Mouse (Mus musculus) cerebral cortex, adult 2 months (tissue): Measurements from ENCODE around the gene Enho.

ENCODE experiments used
- WGBS: fragments of 180-500 bp; shearing (Covaris S2); methylation state at CpG from one replicate; pipeline ENCODE4 v1.1.7; 2018; 5-methylcytosine and 5-hydroxymethylcytosine counted together

Enho gene

DNA sequence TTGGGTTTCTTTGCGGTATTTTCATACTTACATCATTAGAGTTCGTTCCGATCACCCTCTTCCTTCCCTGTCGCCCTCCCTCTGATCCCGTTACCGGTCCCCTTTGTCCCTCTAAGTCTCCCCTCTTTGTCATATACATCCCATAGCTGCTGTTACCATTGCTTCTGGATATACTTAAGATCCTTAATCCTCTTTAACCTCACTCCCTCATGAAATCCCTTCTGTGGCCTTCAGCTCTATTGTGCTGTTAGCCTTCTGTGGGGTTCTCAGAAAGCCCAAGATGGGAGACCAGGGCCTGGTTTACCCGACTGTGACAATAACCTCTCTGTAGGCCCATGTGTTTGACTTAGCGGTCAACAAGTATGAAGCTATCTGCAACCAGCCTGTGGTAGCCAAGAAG is 5.5 kb downstream of the Enho start:
- WGBS: 94% methylated on average over 8 of the region's 8 CpGs

DNA sequence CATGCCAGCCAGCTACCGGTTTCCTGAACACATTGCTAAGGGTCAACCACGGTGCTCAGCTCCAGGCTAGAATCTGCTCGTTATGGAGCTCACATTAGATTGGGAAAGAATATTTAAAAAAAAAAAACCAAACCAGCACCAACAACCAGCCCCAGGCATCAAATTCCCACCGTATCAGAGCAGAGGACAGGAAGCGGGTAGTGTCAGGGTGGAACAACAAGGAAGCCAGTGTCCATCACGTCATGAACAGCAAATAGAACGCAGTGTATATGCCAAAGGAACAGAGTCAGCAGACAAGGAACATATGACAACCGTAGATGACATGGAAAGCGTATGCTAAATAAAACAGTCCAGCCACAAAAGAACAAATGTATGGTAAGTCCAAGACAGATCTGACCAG is 7.1 kb downstream of the Enho start:
- WGBS: 80% methylated on average over 9 of the region's 9 CpGs

DNA sequence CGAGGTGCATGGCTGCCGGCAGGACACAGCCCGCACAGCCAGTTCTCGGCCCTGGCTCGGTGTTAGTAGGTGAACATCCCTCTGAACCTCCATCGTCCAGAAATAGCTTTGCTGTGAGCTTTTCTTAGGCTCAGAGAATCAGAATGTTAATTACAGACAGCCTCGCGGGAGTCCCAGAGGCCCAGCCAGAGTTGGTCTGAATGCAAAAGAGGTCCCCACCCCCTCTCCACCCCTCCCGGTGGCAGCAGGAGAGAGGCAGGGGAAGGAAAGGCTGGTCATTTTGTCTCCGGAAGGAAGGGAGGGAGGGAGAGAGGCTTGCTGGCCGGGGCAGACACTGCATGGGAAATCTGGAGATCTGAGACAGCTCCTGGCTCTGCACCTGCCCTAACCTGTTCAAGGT is 8.7 kb downstream of the Enho start:
- 21% methylated on average over 11 of the region's 11 CpGs for whole genome bisulfite sequencing

DNA sequence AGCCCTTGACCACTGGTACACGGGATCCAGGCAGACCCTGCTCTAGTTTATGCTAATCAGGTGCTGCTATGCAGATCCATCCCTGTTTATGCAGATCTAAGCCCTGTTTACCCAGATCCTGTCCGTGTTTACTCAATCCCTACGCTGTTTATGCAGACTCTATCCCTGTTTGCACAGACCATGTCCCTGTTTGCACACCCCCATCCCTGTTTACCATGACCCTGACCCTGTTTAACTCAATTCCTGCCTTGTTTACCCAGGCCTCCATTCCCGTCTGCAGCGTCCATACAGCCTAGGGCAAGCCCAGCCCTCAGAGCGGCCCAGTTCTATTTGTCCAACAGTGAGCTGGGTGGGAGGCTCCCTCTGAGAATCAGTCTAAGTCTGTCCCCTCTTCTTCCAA is 9.9 kb downstream of the Enho start:
- WGBS: 73% methylated on average over 6 of the region's 6 CpGs

DNA sequence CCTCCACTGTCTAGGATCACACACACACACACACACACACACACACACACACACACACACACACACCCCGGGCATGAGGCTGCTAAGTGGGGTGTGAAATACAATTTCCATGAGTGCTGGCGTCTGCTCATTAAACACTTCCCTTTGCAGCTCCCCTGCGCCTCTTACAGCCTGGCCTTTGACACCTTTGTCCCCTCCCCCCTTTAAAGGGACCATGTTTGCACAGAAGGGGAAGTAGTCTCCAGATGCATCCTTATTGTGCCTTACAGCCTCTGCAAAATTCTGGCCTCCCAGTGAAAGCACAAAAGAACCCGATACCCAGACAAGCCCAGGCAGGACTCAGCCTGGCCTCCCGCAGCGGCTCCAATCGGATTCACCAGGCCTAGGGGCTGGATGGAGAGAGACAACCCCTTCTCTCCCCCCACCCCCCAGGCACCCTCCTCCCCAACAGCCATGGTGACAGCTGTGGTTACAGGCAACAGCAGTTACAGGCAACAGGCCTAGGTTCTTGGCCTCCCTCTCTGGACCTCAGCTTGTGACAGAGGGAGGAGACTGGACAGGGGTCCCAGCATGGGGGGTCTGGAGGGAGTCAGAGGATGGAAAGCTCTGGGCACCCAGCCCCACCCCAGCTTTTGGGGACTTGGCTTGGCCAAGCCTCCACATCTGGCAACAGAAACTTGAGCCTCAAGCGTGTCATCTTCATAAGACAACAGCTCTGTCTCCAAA is 11.8 kb downstream of the Enho start:
- 55% methylated on average over 8 of the region's 8 CpGs for WGBS

DNA sequence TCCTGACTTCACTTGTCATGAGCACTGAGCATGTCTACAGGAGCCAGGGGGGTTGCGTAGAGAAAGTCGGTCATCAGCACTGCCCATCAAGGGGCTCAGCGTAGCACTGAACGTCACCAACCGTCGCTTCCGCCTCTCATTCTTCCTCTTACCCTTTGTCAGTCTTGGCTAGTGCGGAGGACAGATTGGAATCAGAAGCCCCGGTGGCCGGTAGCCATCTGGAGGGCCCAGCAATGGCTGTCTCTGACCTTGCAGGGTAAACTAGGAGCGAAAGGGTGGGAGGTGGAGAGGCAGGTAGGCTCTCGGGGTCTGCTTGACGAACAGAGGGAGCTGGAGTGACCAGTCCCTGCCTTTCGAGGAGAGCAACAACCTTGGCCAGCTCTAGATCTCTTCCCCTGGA is 18.1 kb downstream of the Enho start:
- 94% methylated on average over 14 of the region's 14 CpGs for WGBS

DNA sequence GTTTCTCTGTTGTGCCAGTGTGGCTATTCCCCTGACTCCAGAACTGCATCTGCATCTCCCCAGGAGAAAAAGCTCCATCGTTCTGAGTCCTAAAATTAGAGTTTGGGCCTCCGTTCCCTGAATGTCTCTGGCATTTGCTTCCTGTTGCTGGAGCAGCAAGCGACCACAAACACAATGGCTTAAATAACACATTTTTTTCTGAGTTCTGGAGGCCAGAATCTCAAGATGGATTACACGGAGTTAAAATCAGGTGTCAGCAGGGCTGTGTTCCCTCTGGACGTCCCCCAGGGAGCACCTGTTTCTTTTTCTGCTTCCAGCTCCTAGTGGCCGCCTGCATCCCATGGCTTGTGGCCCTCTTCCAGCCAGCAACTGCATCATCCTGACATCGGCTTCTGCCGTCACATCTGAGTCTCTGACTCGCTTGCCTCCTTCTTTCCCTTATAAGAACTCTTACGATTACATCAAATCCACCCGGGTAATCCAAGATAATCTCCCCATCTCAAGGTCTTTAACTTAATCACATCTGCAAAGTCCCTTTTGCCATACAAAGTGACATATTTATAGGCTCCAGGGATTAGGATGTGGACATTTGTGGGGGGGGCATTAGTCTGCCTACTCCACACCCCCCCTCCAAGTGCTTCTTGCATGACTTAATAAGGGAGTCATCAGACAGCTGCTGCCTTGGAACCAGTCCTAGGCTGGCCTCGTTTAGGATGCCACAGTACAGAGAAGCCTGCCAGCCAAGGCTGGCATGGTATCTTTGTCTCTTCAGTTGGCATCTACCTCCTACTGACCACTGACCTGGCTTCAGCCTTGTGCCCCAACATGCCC is 21.0 kb downstream of the Enho start:
- 46% methylated on average over 12 of the region's 12 CpGs for WGBS

DNA sequence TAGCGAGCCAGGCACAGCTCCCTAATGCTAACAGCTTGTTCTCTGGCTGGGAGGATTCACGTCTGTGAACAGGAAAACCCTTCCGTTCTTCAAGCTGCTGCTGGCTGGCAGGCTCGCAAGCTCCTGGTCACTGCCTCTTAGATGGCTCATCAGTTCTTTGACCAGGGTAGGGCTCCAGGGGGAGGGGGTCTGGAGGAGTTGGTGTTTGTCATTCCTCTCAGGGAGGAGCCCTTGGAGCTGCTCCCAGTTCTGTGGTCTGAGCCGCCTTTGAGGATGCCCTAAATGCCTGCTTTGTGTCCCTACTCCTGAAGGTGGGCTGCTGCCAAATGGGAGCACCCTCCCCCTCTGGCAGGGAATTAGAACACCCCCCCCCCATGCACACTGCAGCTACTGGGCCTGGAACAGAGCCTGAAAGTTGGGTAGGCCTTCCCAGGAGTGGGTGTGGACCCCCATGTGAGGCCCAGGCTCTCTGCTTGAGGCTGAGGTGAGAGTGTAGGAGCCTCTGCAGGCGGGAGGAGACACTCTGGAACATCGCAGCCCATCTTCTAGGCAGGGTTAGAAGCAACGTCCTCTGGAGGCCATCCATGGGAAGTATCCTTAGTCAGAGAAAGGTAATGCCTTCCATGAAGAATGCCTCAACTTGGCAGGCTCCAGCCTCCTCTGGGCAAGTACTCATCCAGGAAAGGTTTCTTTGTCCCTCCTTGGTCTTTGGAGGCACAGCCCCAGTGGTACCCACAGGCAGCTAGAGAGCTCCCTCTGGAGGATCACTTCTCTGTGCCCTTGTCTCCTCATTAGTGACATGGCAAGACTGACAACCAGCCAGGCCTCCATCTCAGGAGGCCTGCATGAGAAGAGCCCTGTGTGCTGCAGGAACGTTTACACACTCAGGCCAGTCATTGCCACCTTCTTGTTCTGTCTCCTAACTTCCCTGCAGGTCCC is 24.2 kb downstream of the Enho start:
- WGBS: 52% methylated on average over 9 of the region's 9 CpGs

DNA sequence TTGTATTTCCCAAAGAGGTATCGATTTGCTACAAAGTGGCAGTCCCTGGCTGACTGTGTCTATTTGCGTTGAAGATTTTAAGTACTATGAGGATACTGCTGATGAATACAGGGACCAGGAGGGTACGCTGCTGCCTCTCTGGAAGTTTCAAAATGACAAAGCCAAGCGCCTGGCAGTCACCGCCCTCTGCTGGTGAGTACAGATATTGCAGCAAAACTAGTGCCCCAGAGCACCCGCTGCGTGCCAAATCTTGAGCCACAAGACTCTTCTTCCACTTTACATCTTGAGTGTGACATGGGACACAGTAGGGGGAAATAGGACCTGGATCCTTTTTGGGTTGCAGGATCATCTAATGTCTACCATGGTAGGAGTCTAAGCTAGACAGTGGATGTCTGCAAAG is 26.0 kb downstream of the Enho start:
- WGBS: 5% methylated on average over 7 of the region's 7 CpGs

DNA sequence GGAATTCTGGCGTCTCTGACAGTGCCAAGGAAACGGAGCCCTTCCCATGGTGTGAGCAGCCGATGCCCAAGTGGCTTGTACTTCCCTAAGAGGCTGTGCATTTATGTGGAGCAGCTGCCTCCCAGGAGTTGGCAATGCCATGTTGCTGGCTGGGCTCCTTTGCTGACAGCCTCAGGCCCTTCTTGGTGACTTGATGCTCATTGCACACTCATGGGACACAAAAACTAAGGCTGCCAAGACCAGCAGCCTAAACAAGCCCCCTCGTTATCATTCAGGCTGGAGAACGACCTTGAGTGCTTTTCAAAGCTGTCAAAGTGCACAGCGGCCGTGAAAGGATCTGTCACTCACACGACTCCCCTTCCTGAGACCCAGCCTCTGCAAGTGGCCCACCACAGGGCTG is 28.0 kb downstream of the Enho start:
- 64% methylated on average over 8 of the region's 8 CpGs for WGBS

DNA sequence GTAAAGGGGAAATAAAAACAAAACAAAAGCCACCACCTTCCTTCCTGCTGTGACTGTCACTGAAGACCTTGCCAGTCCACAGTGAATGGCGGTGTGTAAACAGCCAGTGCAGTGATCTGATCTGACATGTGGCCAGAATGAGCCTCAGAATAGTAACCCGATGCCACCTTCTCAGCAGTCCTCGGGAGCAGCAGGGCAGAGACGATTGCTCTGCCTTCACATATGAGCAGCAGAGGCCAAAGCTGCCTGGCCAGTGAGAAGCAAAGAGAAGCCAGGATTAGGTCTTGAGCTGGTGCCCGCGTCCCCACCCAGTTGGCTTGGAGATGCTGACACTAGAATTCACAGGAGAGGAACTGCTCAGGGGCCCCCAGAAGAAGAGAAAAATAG is 29.5 kb downstream of the Enho start:
- WGBS: 65% methylated on average over 6 of the region's 6 CpGs

DNA sequence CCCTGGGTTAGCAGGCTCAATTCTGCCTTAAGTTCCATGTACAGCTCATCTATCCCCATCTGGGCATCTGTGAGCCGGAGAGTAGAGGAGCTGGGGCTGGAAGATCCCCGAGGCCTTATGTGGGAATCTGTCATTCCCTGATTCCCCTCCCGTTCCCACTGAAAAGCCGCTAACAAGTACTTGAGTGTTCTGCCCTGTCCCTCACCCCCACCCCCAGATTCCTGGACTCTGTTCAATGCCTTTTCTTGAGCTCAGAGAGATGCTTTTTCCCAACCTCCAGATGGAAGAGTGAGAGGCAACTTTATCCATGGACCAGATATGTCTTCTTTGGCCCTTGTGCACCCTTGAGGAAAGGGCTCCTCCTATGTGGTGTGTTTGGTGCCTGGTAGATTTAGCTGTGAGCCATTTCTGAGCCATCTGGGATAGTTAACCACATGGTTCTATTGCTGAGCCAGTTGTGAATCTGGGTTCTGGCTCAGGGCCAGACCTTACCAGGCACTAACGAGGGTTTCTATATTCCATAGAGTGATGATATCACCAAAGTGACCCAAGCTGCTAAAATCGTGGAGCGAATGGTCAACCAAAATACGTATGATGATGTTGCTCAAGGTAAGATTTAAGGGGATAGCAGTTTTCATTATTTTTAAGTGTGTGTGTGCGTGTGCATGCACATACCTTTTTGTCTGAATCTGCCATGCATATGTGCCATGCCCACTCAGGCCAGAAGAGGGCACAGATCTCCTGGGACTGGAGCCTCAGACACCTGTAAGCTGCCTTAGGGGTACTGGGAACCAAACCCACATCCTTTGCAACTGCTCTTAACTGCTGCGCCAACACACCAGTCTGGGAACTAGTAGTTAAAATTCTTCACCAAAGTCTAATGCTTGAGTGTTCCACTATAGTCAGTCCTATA is 30.2 kb downstream of the Enho start:
- WGBS: 68% methylated on average over 10 of the region's 10 CpGs

DNA sequence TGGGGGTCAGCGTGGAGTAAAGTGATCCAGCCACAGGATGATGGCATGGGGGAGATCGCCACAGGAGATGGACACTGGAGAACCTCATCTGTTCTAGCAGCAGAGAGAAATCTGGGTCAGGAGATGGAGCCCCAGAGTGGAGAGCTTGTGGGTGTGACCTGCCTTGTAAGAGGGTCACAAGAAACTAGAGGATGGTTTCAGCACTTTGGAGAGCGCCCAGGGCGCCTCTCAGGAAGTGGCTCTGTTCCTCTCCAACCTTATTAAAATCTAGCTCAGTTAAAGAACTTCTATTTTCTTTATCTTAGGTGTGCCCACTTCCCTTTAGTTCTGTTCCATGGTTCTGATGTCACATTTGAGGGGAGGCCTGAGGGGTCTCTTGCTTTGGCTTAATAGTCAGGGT is 33.3 kb downstream of the Enho start:
- WGBS: 83% methylated on average over 4 of the region's 4 CpGs

DNA sequence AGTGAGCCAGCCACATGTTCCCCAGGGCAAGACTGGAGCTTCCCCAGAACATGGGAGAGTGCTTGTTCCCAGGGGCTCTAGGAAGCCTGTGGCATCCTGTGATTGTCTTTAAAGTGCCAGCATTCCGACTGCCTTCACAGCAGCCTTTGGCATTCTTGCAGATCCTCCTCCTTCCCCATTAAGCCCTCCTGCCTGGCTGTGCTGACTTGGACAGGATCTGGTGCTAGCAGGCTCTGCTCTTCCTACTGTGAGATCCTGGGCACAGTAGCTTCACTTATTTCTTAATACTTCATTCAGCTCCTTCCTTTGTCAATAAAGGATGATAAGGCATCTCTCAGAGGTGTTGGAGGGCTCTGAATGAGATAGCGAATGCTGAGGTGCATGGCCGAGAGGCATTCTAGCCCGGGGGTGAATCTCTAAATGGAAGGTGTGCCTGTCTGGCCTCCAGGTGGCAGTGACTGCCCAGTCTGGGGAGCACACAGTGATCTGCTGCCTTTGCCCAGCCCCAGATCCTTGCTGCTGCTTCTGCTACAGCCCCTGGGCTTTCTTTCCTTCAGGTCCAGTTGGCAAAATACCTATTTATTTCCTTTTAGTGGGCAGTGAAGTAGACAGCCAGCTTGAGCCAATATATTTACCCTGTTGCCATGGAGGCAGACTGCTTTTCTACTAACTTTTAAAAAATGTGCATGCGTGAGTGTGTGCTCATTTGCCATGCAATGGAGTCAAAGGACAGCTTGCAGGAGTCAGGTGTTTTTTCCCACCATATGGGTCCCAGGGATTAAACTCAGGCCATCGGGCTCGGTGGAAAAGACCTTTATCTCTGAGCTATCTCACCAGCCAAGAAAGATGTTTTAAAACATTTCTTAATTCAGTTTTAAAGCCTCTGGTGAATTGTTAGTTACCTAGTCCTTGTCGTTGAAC is 35.4 kb downstream of the Enho start:
- 37% methylated on average over 8 of the region's 8 CpGs for WGBS

DNA sequence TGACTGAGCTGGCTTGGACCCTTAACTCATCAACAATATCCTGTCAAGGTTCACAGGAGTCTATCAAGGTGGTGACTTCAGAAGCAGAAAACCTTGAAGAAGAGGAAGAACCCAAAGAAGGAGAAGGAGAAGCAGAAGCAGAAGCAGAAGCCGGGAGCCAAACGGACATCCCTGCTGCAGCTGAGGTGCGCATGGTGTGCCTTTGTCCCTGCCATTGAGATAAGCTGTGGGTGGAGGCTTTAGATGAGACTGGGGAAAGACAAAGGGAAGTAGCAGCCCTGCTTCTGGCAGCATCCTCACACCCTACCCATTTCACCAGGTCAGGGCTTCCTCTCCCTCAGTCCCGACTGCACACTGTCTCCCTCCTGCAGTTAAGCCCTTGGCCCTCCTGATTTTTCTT is 37.3 kb downstream of the Enho start:
- WGBS: 77% methylated on average over 4 of the region's 4 CpGs
